Mouse (Mus musculus) spleen, adult 12 weeks (tissue): ENCODE data around the gene Olfr935.

Source experiments
- DNase-seq: peaks from one replicate; pipeline ENCODE4 v3.0.0; 2022; ENCODE audit warnings: low spot score

The Olfr935 gene

GRCm38 (mm10) chr9:38999583-38999982 lies at the start of gene Olfr935:
TSS of gene Olfr935 (minus strand) at chr9:38999683.
- no peak for DNase-seq

- no peak for DNase-seq
Measured at GRCm38 (mm10) chr9:39023277-39023676, 23.8 kb upstream of the Olfr935 start, which contains the start of gene Olfr146. TSS of gene Olfr146 (minus strand) at chr9:39023377.

- no peak for DNase-seq
Measured at GRCm38 (mm10) chr9:38988215-38988614, 11.3 kb downstream of the Olfr935 start, which contains the start of gene Olfr934. TSS of gene Olfr934 (minus strand) at chr9:38988315.

GRCm38 (mm10) chr9:38972013-38972412 lies 27.5 kb downstream of the Olfr935 start, which contains the start of gene Olfr933:
TSS of gene Olfr933 (plus strand) at chr9:38972313.
- DNase-seq, result no peak

GRCm38 (mm10) chr9:38954124-38954416 lies 45.4 kb downstream of the Olfr935 start:
- DNase-seq, result no peak

- DNase-seq, result no peak
Measured at GRCm38 (mm10) chr9:38953401-38954123, 45.9 kb downstream of the Olfr935 start.
